Mouse (Mus musculus) heart, embryonic 12.5 days (tissue): ENCODE data around the gene Gm20388. TPM values are rescaled to one million over a fixed set of nuclear protein-coding genes. Genes with fewer than 3 reads are reported as not detected.

ENCODE experiments used
- ATAC-seq: fragments of 200-750 bp; cut with Nextera tagmentation; 2 replicates; pipeline ENCODE4 v1.8.0; 2017; ENCODE audit warnings: moderate TSS enrichment, moderate library complexity; ENCODE audit not compliant: insufficient number of reproducible peaks, low FRiP score
- H3K27ac ChIP-seq: fragments of 300-500 bp; sonication (generic); 2 replicates; pipeline ENCODE4 v1.5.1; 2016; ENCODE audit warnings: mild to moderate bottlenecking, moderate library complexity; ENCODE audit not compliant: poor library complexity, severe bottlenecking
- H3K27me3 ChIP-seq: fragments of 300-500 bp; sonication (generic); replicated peaks from 2 replicates; pipeline ENCODE4 v1.6.1; 2016; ENCODE audit warnings: mild to moderate bottlenecking, moderate library complexity
- H3K36me3 ChIP-seq: fragments of 300-500 bp; sonication (generic); 2 replicates; pipeline ENCODE4 v1.6.1; 2016; ENCODE audit warnings: mild to moderate bottlenecking, moderate library complexity
- H3K4me1 ChIP-seq: fragments of 300-500 bp; sonication (generic); replicated peaks from 2 replicates; pipeline ENCODE4 v1.6.1; 2016; ENCODE audit warnings: mild to moderate bottlenecking
- H3K4me2 ChIP-seq: fragments of 300-500 bp; sonication (generic); 2 replicates; pipeline ENCODE4 v1.6.1; 2016; ENCODE audit warnings: mild to moderate bottlenecking, moderate library complexity
- H3K4me3 ChIP-seq: fragments of 300-500 bp; sonication (generic); 2 replicates; pipeline ENCODE4 v1.5.1; 2016; ENCODE audit warnings: mild to moderate bottlenecking
- H3K9ac ChIP-seq: fragments of 300-500 bp; sonication (generic); 2 replicates; pipeline ENCODE4 v1.6.1; 2016; ENCODE audit warnings: mild to moderate bottlenecking, moderate library complexity
- H3K9me3 ChIP-seq: fragments of 300-500 bp; sonication (generic); replicated peaks from 2 replicates; pipeline ENCODE4 v1.6.1; 2016; ENCODE audit warnings: mild to moderate bottlenecking, moderate library complexity
- whole genome bisulfite sequencing: fragments of 180-500 bp; shearing (Covaris S2); methylation state at CpG from one replicate; pipeline ENCODE4 v1.1.7; 2016; 5-methylcytosine and 5-hydroxymethylcytosine counted together
- polyA plus RNA-seq: library from polyadenylated mRNA; unstranded; fragments of >200 nt; fragmentation: Nextera tagmentation; extraction: Ambion mirVana; gene quantifications from 2 replicates; pipeline ENCODE4 v1.2.1, GENCODE M21; 2016

Gene Gm20388
- polyA plus RNA-seq, 1 experiment from 2014 or later, result not detected

DNA sequence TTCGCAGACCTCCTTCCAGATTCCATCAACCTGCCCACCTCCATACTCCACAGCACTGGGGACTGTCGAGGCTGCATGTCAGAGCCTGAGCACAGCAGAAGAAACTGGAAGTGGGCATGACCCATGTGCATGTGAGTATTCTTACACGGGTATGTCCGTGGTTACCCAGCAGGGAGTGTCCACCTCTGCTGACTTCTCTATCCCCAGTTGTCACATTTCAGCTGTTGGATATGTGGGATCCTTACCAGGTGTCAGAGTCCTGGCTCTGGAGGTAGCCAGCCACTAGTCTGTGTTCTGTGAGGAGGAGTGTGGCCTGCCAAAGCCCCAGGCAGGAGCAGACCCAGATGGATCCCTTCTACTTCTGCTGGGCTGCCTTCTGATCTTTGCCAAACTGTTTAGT is 2128.8 kb downstream of the Gm20388 start:
- Histone ChIP-seq H3K36me3 (no peaks in the 10 kb centered on the region), H3K4me2 (no peak overlapping the region), H3K9ac (no peak overlapping the region), H3K4me3 (no peak overlapping the region), H3K4me1 (peaks cover 58% of the 10 kb centered on the region), H3K27ac (no peak overlapping the region), H3K9me3 (no peaks in the 10 kb centered on the region), H3K27me3 (peaks cover 7% of the 10 kb centered on the region; the same call in 1 of the 2 replicates)
- WGBS, result 84% methylated on average over 4 of the region's 4 CpGs
- ATAC-seq, result no peak

DNA sequence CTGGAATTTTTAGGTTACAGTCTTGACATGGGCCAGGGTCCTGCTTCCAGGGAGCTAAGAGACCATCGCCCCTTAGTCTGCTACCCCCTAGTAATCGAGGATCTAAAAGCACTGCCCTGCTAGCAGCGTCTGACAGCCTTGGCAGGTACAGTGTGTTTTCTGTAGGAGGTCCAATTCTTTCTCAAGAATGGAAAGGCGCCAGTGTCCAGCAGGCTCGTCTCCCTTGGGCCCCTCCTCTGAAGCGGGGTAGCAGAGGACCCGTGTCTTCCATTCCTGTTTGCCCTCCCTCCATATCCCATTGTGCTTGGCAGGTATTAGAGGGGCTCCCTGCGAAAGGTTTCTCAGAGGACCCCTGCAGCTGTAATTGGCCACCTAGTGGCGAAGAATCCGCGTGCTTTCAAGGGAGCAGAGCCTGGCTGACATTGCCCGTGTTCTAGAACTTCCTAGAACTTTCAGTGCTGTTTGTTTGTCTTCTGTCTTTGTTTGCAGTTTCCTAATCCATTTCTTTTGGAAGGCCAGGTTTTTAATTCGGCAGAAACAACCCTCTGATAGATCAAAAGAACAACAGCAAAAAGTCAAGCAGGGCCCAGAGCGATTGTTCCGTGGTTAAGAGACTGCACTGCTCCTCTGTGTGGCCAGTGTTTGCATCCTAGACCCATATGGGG is 2136.7 kb downstream of the Gm20388 start:
- Histone ChIP-seq H3K9me3 (no peaks in the 10 kb centered on the region), H3K4me3 (no peak overlapping the region), H3K27me3 (peaks cover 31% of the 10 kb centered on the region; the same call in 1 of the 2 replicates), H3K9ac (no peak overlapping the region), H3K4me1 (peaks cover 40% of the 10 kb centered on the region), H3K27ac (no peak overlapping the region), H3K36me3 (no peaks in the 10 kb centered on the region), H3K4me2 (no peak overlapping the region)
- no peak for ATAC-seq
- 67% methylated on average over 15 of the region's 15 CpGs for WGBS

DNA sequence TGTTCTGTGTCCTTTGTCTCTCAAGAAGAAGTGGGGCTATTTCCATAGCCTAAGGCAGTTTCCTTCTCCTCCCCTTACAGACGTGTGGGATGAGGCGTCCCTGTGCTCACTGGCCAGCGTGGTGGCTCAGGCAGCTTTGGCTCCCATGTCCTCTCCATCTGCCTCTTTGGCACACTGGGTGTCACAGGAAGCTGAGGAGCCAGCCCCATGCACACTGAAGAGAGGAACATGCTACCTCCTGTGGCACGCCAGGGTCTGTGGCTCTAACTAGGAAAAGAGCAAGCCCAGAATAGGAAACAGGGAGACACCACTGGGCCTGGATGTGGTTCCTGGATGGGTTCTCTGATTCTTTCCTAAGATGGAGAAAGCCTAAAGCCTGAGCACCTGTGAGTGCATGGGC is 2138.6 kb downstream of the Gm20388 start:
- no peaks in the 10 kb centered on the region for H3K9me3 ChIP-seq
- no peak overlapping the region for H3K9ac ChIP-seq
- no peak overlapping the region for H3K4me3 ChIP-seq
- no peak overlapping the region for H3K4me2 ChIP-seq
- H3K4me1 ChIP-seq, result peaks cover 22% of the 10 kb centered on the region
- WGBS, result 86% methylated on average over 4 of the region's 4 CpGs
- no peak overlapping the region for H3K27ac ChIP-seq
- no peaks in the 10 kb centered on the region for H3K36me3 ChIP-seq
- ATAC-seq, result no peak
- H3K27me3 ChIP-seq, result peaks cover 25% of the 10 kb centered on the region; the same call in 1 of the 2 replicates

DNA sequence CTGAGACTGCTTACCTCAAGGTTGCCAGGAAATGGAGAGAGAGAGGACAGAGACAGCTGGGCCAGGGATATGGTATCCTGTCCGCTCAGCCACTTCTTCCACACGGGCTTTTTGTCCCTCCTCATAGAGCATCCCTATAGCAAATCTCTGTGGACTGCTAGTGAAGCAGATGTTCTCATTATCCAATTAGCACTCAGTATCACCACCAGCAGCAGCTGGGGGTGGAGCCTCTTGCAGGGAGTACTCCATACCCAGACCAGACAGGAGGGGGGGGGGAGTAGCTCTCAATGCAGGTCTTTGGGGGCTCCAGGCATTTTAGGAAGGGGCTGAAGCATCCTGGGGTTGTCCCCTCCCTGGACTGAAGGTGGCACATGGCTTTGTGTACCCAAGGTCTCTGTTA is 2139.3 kb downstream of the Gm20388 start:
- H3K9me3 ChIP-seq, result no peaks in the 10 kb centered on the region
- WGBS, result 73% methylated on average over 2 of the region's 2 CpGs
- no peak for ATAC-seq
- peaks cover 19% of the 10 kb centered on the region; the same call in 1 of the 2 replicates for H3K27me3 ChIP-seq
- H3K36me3 ChIP-seq, result no peaks in the 10 kb centered on the region
- no peak overlapping the region for H3K27ac ChIP-seq
- no peak overlapping the region for H3K4me3 ChIP-seq
- H3K4me1 ChIP-seq, result peaks cover 18% of the 10 kb centered on the region
- no peak overlapping the region for H3K9ac ChIP-seq
- H3K4me2 ChIP-seq, result no peak overlapping the region

DNA sequence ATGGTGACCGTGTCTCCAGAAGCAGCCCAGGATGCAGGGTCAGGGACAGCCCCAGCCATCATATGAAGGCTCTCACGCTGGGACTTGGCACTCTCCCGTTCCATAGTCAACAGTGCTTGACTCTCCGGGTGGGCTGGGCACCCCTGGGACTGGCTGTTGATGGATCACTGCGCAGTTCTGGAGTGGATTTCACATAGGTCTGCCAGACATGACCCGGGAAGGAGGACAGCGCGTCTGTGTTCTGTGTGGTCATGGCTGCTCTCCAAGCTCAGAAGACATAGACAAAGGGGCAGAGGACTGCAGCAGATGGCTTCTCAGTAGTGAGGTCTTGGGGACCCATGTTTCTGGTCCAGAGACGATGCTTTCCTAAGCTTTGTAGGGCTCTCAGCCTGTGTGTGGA is 2140.0 kb downstream of the Gm20388 start:
- WGBS, result 93% methylated on average over 9 of the region's 9 CpGs

DNA sequence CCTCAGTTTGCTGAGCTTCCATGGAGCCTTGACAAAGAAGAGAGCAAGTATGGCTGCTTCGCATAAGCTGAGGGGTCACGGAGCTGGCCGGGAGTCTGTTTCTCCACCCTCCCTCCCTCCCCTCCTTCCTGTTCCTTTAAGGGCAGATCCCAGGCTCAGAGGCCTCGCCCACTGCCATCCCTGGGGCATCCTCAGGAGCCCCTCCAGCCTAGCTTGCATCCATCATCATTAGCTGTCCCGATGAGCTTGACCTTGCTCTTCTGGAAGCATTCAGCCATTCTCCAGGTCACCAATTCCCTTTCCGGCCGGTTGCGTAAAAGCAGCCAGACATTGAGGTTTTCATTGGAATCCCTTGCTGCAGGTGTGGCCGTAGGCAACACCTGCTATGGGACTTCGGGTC is 2144.7 kb downstream of the Gm20388 start:
- H3K4me1 ChIP-seq, result peaks cover 29% of the 10 kb centered on the region

More for the DNA sequence above, 2140.0 kb downstream of the Gm20388 start:
- peaks cover 16% of the 10 kb centered on the region; the same call in 1 of the 2 replicates for H3K27me3 ChIP-seq
- H3K9me3 ChIP-seq, result no peaks in the 10 kb centered on the region
- ATAC-seq, result no peak
- no peak overlapping the region for H3K4me3 ChIP-seq
- no peak overlapping the region for H3K27ac ChIP-seq
- peaks cover 11% of the 10 kb centered on the region for H3K4me1 ChIP-seq
- H3K36me3 ChIP-seq, result no peaks in the 10 kb centered on the region
- no peak overlapping the region for H3K4me2 ChIP-seq
- H3K9ac ChIP-seq, result no peak overlapping the region

DNA sequence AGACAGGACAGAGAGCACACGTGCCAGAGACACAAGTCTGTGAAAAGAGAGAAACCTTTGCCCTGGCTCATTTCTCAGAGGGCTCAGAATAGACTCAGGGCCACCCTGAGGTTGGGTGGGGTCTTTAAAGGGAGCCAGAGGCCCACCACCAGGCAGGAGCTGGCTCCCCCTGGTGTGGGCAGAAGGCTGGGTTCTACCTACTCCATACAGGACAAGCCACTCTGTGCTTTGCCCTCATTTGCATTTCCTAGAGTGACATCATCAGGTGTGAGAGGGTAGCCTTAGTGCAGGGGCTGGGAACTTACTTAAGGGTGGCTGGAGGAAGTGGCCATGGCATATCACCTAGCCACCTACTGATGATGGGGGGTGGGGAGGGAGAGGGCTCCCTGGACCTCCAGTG is 2145.5 kb downstream of the Gm20388 start:
- peaks cover 31% of the 10 kb centered on the region for H3K4me1 ChIP-seq
- 65% methylated on average over 1 of the region's 1 CpGs for WGBS
- no peaks in the 10 kb centered on the region for H3K36me3 ChIP-seq
- no peak overlapping the region for H3K9ac ChIP-seq
- H3K27ac ChIP-seq, result no peak overlapping the region
- ATAC-seq, result no peak
- H3K4me3 ChIP-seq, result no peak overlapping the region
- no peaks in the 10 kb centered on the region for H3K9me3 ChIP-seq
- H3K4me2 ChIP-seq, result no peak overlapping the region
- no peaks in the 10 kb centered on the region for H3K27me3 ChIP-seq

More for the DNA sequence above, 2144.7 kb downstream of the Gm20388 start:
- Histone ChIP-seq H3K27ac (no peak overlapping the region), H3K4me3 (no peak overlapping the region), H3K9ac (no peak overlapping the region), H3K27me3 (no peaks in the 10 kb centered on the region), H3K9me3 (no peaks in the 10 kb centered on the region), H3K4me2 (no peak overlapping the region), H3K36me3 (no peaks in the 10 kb centered on the region)
- 57% methylated on average over 10 of the region's 10 CpGs for WGBS
- ATAC-seq, result no peak

DNA sequence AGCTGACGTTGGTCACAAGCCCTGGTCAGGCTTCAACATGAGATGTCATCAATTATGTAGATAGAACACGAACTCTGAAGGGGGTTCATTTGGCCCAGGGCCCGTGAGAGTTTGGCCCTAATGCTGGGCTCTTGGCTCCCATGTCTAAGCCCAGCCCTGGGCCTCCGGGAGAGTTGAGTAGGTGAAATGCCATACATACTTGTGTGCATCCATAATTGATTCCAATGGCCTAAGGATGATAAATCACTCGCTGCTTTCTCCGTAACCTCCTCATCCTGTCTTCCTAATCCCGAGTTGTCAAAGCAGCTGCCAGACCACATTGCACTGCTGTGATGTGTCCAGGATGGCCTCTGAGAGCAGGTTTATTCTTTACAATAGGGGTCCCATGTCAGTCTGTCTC is 2146.2 kb downstream of the Gm20388 start:
- H3K4me1 ChIP-seq, result peaks cover 31% of the 10 kb centered on the region
- H3K4me2 ChIP-seq, result no peak overlapping the region
- no peak overlapping the region for H3K4me3 ChIP-seq
- no peaks in the 10 kb centered on the region for H3K27me3 ChIP-seq
- no peaks in the 10 kb centered on the region for H3K9me3 ChIP-seq
- ATAC-seq, result no peak
- WGBS, result 46% methylated on average over 7 of the region's 7 CpGs
- H3K36me3 ChIP-seq, result no peaks in the 10 kb centered on the region
- no peak overlapping the region for H3K27ac ChIP-seq
- no peak overlapping the region for H3K9ac ChIP-seq

DNA sequence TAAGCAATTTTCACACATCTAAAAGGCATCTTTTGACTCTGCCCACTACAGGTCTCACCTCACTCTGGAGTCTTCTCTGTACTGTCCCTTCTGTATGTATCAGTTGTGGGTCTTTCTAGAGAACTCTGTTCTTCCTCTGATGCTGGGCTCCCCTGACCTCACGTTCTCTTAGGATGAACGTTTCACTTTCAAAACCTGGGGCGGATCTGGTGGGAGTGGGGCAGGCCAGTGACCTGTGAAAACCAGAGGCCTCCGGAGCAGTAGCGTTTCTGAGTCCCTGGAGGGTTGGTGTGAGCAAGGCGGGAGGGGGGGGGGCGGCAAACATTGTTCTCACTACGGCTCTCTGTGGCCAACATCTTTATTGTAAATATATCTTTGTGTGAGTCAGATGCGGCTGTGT is 2147.9 kb downstream of the Gm20388 start:
- no peak for ATAC-seq
- Histone ChIP-seq H3K9me3 (no peaks in the 10 kb centered on the region), H3K27me3 (no peaks in the 10 kb centered on the region), H3K36me3 (no peaks in the 10 kb centered on the region), H3K4me2 (no peak overlapping the region), H3K4me1 (peaks cover 31% of the 10 kb centered on the region), H3K9ac (no peak overlapping the region), H3K27ac (no peak overlapping the region), H3K4me3 (no peak overlapping the region)
- WGBS, result 64% methylated on average over 9 of the region's 9 CpGs

DNA sequence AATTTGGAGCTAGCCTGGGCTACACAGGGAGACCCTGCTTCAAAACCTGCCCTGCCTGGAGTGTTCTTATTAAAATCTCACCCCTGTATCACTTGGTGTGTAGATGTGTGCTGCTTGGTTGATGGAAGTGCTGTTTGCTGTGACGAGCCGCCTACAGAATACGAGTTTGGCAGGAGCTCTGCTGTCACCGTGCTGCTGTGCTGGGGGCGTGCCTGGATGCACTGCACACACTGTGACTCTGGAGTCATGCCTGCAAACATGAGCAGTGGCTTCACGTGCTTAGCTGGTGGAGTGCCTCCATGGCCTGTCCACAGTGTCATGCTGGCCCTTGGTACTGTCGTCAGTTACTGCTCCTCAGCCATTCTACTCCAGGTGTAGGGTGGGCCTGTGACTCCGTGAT is 2148.3 kb downstream of the Gm20388 start:
- Histone ChIP-seq H3K4me3 (no peak overlapping the region), H3K4me2 (no peak overlapping the region), H3K9me3 (no peaks in the 10 kb centered on the region), H3K9ac (no peak overlapping the region), H3K27me3 (no peaks in the 10 kb centered on the region), H3K36me3 (no peaks in the 10 kb centered on the region), H3K27ac (no peak overlapping the region), H3K4me1 (peaks cover 31% of the 10 kb centered on the region)
- WGBS, result 72% methylated on average over 8 of the region's 8 CpGs
- no peak for ATAC-seq

DNA sequence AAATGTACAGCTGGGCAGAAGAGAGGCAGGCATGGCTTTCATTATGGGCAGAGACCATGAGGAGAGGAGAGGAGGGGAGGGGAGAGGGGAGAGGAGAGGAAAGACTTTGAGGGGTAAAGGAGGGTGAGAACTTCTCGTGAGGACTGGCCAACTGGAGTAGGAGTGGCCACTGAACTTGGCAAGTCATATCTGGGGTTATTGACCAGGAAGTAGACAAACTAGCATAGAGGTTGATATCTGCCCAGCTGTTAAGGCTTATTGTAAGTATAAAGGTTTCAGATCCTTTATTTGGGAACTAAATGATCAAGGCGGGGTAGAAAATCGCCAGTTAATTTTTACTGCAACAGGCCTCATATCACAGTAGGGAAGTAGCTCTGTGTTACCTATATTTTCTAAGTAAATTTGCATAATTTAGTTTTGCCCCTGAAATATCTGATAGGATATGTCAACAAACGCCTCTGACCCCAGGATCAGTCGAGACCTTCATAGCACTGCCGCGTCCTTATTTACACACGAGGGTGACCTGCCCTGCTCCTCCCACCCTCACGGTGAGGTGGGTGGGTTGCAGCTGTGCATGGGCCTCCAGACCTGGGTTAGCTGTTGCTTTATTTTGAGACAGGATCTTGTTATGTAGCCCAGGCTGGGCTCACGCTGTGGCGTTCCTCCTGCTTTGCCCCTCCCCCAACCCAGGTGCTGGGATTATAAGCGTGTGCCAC is 2152.0 kb downstream of the Gm20388 start:
- Histone ChIP-seq H3K9ac (no peak overlapping the region), H3K27ac (no peak overlapping the region), H3K4me3 (no peak overlapping the region), H3K27me3 (peaks cover 13% of the 10 kb centered on the region; the same call in 1 of the 2 replicates), H3K9me3 (no peaks in the 10 kb centered on the region), H3K4me1 (peaks cover 13% of the 10 kb centered on the region; the same call in 1 of the 2 replicates), H3K36me3 (no peaks in the 10 kb centered on the region), H3K4me2 (no peak overlapping the region)
- no peak for ATAC-seq
- 77% methylated on average over 12 of the region's 12 CpGs for WGBS
